Mouse (Mus musculus) liver, embryonic 12.5 days (tissue): Measurements from ENCODE around the gene Chst12. TPM values are rescaled to one million over a fixed set of nuclear protein-coding genes. Genes with fewer than 3 reads are reported as not detected.
A peak's percentile ranks its signal among the peaks of the same experiment; 100 is the strongest.

ENCODE experiments used
- ATAC-seq: fragments of 200-750 bp; cut with Nextera tagmentation; 2 replicates; pipeline ENCODE4 v1.8.0; 2017; ENCODE audit warnings: moderate number of reproducible peaks, mild to moderate bottlenecking, moderate library complexity
- H3K27ac ChIP-seq: fragments of 300-500 bp; sonication (generic); 2 replicates; pipeline ENCODE4 v1.5.1; 2016; ENCODE audit warnings: mild to moderate bottlenecking
- H3K27me3 ChIP-seq: fragments of 300-500 bp; sonication (generic); replicated peaks from 2 replicates; pipeline ENCODE4 v1.6.1; 2016; ENCODE audit warnings: mild to moderate bottlenecking, moderate library complexity
- H3K36me3 ChIP-seq: fragments of 300-500 bp; sonication (generic); 2 replicates; pipeline ENCODE4 v1.6.1; 2016; ENCODE audit warnings: mild to moderate bottlenecking, moderate library complexity
- H3K4me1 ChIP-seq: fragments of 300-500 bp; sonication (generic); 2 replicates; pipeline ENCODE4 v1.6.1; 2016
- H3K4me2 ChIP-seq: fragments of 300-500 bp; sonication (generic); 2 replicates; pipeline ENCODE4 v1.6.1; 2016; ENCODE audit warnings: mild to moderate bottlenecking, moderate library complexity
- H3K4me3 ChIP-seq: fragments of 300-500 bp; sonication (generic); 2 replicates; pipeline ENCODE4 v1.5.1; 2016; ENCODE audit warnings: mild to moderate bottlenecking, moderate library complexity
- H3K9ac ChIP-seq: fragments of 300-500 bp; sonication (generic); 2 replicates; pipeline ENCODE4 v1.6.1; 2016; ENCODE audit warnings: mild to moderate bottlenecking, moderate library complexity
- H3K9me3 ChIP-seq: fragments of 300-500 bp; sonication (generic); replicated peaks from 2 replicates; pipeline ENCODE4 v1.6.1; 2016; ENCODE audit warnings: mild to moderate bottlenecking, moderate library complexity
- WGBS: fragments of 180-500 bp; shearing (Covaris S2); methylation state at CpG from one replicate; pipeline ENCODE4 v1.1.7; 2016; ENCODE audit not compliant: insufficient replicate concordance; 5-methylcytosine and 5-hydroxymethylcytosine counted together
- polyA plus RNA-seq: library from polyadenylated mRNA; unstranded; fragments of >200 nt; fragmentation: Nextera tagmentation; extraction: Ambion mirVana; gene quantifications from 2 replicates; pipeline ENCODE4 v1.2.1, GENCODE M21; 2016

Gene Chst12
- polyA plus RNA-seq, 1 experiment from 2014 or later, result 12.4 TPM

GRCm38 (mm10) chr5:140506096-140506794, 895 bp downstream of the Chst12 start:
- Histone ChIP-seq H3K27me3 (no peaks in the 10 kb centered on the region), H3K36me3 (no peaks in the 10 kb centered on the region), H3K4me3 (peak overlapping the region; percentile 62), H3K9me3 (no peaks in the 10 kb centered on the region), H3K4me2 (peak overlapping the region; percentile 84), H3K9ac (peak overlapping the region; percentile 66), H3K4me1 (peaks cover 89% of the 10 kb centered on the region), H3K27ac (peak overlapping the region; percentile 75)
- no peak for ATAC-seq
- WGBS, result 24% methylated on average over 22 of the region's 22 CpGs

GRCm38 (mm10) chr5:140507466-140508208, 2.3 kb downstream of the Chst12 start:
- peak overlapping the region; percentile 44 for H3K9ac ChIP-seq
- H3K27ac ChIP-seq, result peak overlapping the region; percentile 65
- no peaks in the 10 kb centered on the region for H3K9me3 ChIP-seq
- peaks cover 79% of the 10 kb centered on the region for H3K4me1 ChIP-seq
- peak overlapping the region; percentile 84 for H3K4me2 ChIP-seq
- H3K27me3 ChIP-seq, result no peaks in the 10 kb centered on the region
- no peak overlapping the region for H3K4me3 ChIP-seq
- ATAC-seq, result no peak
- WGBS, result 54% methylated on average over 14 of the region's 14 CpGs
- no peaks in the 10 kb centered on the region for H3K36me3 ChIP-seq

- Histone ChIP-seq H3K36me3 (no peaks in the 10 kb centered on the region), H3K9ac (peak overlapping the region; percentile 44), H3K27ac (peak overlapping the region; percentile 65), H3K4me2 (peak overlapping the region; percentile 84), H3K4me1 (peaks cover 75% of the 10 kb centered on the region), H3K27me3 (no peaks in the 10 kb centered on the region), H3K9me3 (no peaks in the 10 kb centered on the region), H3K4me3 (no peak overlapping the region)
- ATAC-seq, result no peak
- 14% methylated on average over 8 of the region's 8 CpGs for WGBS
These were observed 3.3 kb downstream of the Chst12 start for GRCm38 (mm10) chr5:140508686-140509085.

GRCm38 (mm10) chr5:140509204-140509603, 3.9 kb downstream of the Chst12 start:
- Histone ChIP-seq H3K36me3 (0 out of 2 replicates have a peak, but pooled peaks cover 2% of the 10 kb centered on the region), H3K4me1 (peaks cover 78% of the 10 kb centered on the region), H3K4me3 (no peak overlapping the region), H3K27ac (peak overlapping the region; percentile 65), H3K9ac (peak overlapping the region; percentile 44; the same call in 1 of the 2 replicates), H3K9me3 (no peaks in the 10 kb centered on the region), H3K4me2 (peak overlapping the region; percentile 84), H3K27me3 (no peaks in the 10 kb centered on the region)
- 33% methylated on average over 9 of the region's 9 CpGs for WGBS
- no peak for ATAC-seq

- Histone ChIP-seq H3K9ac (no peak overlapping the region), H3K4me1 (peaks cover 79% of the 10 kb centered on the region), H3K9me3 (no peaks in the 10 kb centered on the region), H3K27ac (no peak overlapping the region), H3K4me3 (no peak overlapping the region), H3K36me3 (0 out of 2 replicates have a peak, but pooled peaks cover 3% of the 10 kb centered on the region), H3K4me2 (no peak overlapping the region), H3K27me3 (no peaks in the 10 kb centered on the region)
- 68% methylated on average over 27 of the region's 27 CpGs for WGBS
- no peak for ATAC-seq
These were observed 5.0 kb downstream of the Chst12 start for GRCm38 (mm10) chr5:140510012-140511000.

- WGBS, result 61% methylated on average over 8 of the region's 8 CpGs
- Histone ChIP-seq H3K36me3 (0 out of 2 replicates have a peak, but pooled peaks cover 5% of the 10 kb centered on the region), H3K9ac (no peak overlapping the region), H3K27ac (peak overlapping the region; percentile 62; the same call in 1 of the 2 replicates), H3K4me3 (no peak overlapping the region), H3K9me3 (no peaks in the 10 kb centered on the region), H3K4me2 (no peak overlapping the region), H3K27me3 (no peaks in the 10 kb centered on the region), H3K4me1 (peaks cover 79% of the 10 kb centered on the region)
- no peak for ATAC-seq
These were observed 8.6 kb downstream of the Chst12 start for GRCm38 (mm10) chr5:140513921-140514320.

- Histone ChIP-seq H3K9me3 (no peaks in the 10 kb centered on the region), H3K4me1 (peaks cover 75% of the 10 kb centered on the region), H3K36me3 (0 out of 2 replicates have a peak, but pooled peaks cover 7% of the 10 kb centered on the region), H3K4me2 (0 out of 2 replicates have a peak overlapping the region, but pooled peaks have one; percentile 14), H3K9ac (no peak overlapping the region), H3K27ac (peak overlapping the region; percentile 62), H3K27me3 (no peaks in the 10 kb centered on the region), H3K4me3 (no peak overlapping the region)
- ATAC-seq, result peak; percentile 20; the same call in 1 of the 2 replicates
- WGBS, result 24% methylated on average over 7 of the region's 7 CpGs
These were observed 9.6 kb downstream of the Chst12 start for GRCm38 (mm10) chr5:140514799-140515486.

- H3K4me1 ChIP-seq, result peaks cover 69% of the 10 kb centered on the region
- no peaks in the 10 kb centered on the region for H3K27me3 ChIP-seq
- no peaks in the 10 kb centered on the region for H3K9me3 ChIP-seq
- H3K36me3 ChIP-seq, result 0 out of 2 replicates have a peak, but pooled peaks cover 7% of the 10 kb centered on the region
- no peak overlapping the region for H3K9ac ChIP-seq
- H3K4me2 ChIP-seq, result no peak overlapping the region
- 82% methylated on average over 21 of the region's 21 CpGs for WGBS
- ATAC-seq, result no peak
- no peak overlapping the region for H3K27ac ChIP-seq
- no peak overlapping the region for H3K4me3 ChIP-seq
These were observed 12.0 kb downstream of the Chst12 start for GRCm38 (mm10) chr5:140517159-140517920.

- WGBS, result 69% methylated on average over 4 of the region's 4 CpGs
- Histone ChIP-seq H3K9ac (no peak overlapping the region), H3K27me3 (no peaks in the 10 kb centered on the region), H3K36me3 (peaks cover 8% of the 10 kb centered on the region; the same call in 1 of the 2 replicates), H3K27ac (no peak overlapping the region), H3K9me3 (no peaks in the 10 kb centered on the region), H3K4me3 (no peak overlapping the region), H3K4me2 (no peak overlapping the region), H3K4me1 (peaks cover 66% of the 10 kb centered on the region)
- ATAC-seq, result no peak
These were observed 12.5 kb downstream of the Chst12 start for GRCm38 (mm10) chr5:140517921-140518230.

GRCm38 (mm10) chr5:140521196-140521595, 15.8 kb downstream of the Chst12 start:
- H3K9me3 ChIP-seq, result no peaks in the 10 kb centered on the region

More at GRCm38 (mm10) chr5:140521196-140521595, 15.8 kb downstream of the Chst12 start:
- no peak overlapping the region for H3K27ac ChIP-seq
- no peak overlapping the region for H3K9ac ChIP-seq
- 67% methylated on average over 1 of the region's 1 CpGs for WGBS
- no peak for ATAC-seq
- H3K4me3 ChIP-seq, result no peak overlapping the region
- no peaks in the 10 kb centered on the region for H3K27me3 ChIP-seq
- peaks cover 34% of the 10 kb centered on the region for H3K4me1 ChIP-seq
- H3K36me3 ChIP-seq, result peaks cover 38% of the 10 kb centered on the region
- no peak overlapping the region for H3K4me2 ChIP-seq
